Mouse (Mus musculus) heart, embryonic 13.5 days (tissue): ENCODE results near the gene Serpina3f. TPM values are rescaled to one million over a fixed set of nuclear protein-coding genes. Genes with fewer than 3 reads are reported as not detected.
"Not testable (repeated sequence)": the region's sequence is repeated elsewhere in the genome, so short reads cannot be mapped to it uniquely, and the experiment has no call there.

ENCODE experiments used
- ATAC-seq: fragments of 200-750 bp; cut with Nextera tagmentation; 2 replicates; pipeline ENCODE4 v1.8.0; 2017; ENCODE audit warnings: moderate TSS enrichment; ENCODE audit not compliant: insufficient number of reproducible peaks, low FRiP score, low TSS enrichment; ENCODE audit errors: extremely low read depth
- H3K27ac ChIP-seq: fragments of 300-500 bp; sonication (generic); replicated peaks from 2 replicates; pipeline ENCODE4 v1.5.1; 2015; ENCODE audit warnings: moderate library complexity, mild to moderate bottlenecking, inconsistent platforms
- H3K27me3 ChIP-seq: fragments of 300-500 bp; sonication (generic); replicated peaks from 2 replicates; pipeline ENCODE4 v1.6.1; 2015; ENCODE audit warnings: mild to moderate bottlenecking, inconsistent platforms
- H3K36me3 ChIP-seq: fragments of 300-500 bp; sonication (generic); 2 replicates; pipeline ENCODE4 v1.6.1; 2015; ENCODE audit warnings: mild to moderate bottlenecking, inconsistent platforms
- H3K4me1 ChIP-seq: fragments of 300-500 bp; sonication (generic); 2 replicates; pipeline ENCODE4 v1.6.1; 2015; ENCODE audit warnings: inconsistent platforms
- H3K4me2 ChIP-seq: fragments of 300-500 bp; sonication (generic); 2 replicates; pipeline ENCODE4 v1.6.1; 2015; ENCODE audit warnings: inconsistent platforms, mild to moderate bottlenecking, moderate library complexity
- H3K4me3 ChIP-seq: fragments of 300-500 bp; sonication (generic); 2 replicates; pipeline ENCODE4 v1.5.1; 2015; ENCODE audit warnings: moderate library complexity, mild to moderate bottlenecking, inconsistent platforms
- H3K9ac ChIP-seq: fragments of 300-500 bp; sonication (generic); 2 replicates; pipeline ENCODE4 v1.6.1; 2015; ENCODE audit warnings: inconsistent platforms, mild to moderate bottlenecking, moderate library complexity
- H3K9me3 ChIP-seq: fragments of 300-500 bp; sonication (generic); 2 replicates; pipeline ENCODE4 v1.6.1; 2016; ENCODE audit warnings: inconsistent platforms
- WGBS: fragments of 180-500 bp; shearing (Covaris S2); methylation state at CpG from one replicate; pipeline ENCODE4 v1.1.7; 2015; ENCODE audit warnings: mixed read lengths; 5-methylcytosine and 5-hydroxymethylcytosine counted together
- polyA plus RNA-seq: library from polyadenylated mRNA; unstranded; fragments of >200 nt; fragmentation: Nextera tagmentation; extraction: Ambion mirVana; gene quantifications from 2 replicates; pipeline ENCODE4 v1.2.1, GENCODE M21; 2015

The Serpina3f gene
- polyA plus RNA-seq, 1 experiment from 2014 or later: not detected

DNA sequence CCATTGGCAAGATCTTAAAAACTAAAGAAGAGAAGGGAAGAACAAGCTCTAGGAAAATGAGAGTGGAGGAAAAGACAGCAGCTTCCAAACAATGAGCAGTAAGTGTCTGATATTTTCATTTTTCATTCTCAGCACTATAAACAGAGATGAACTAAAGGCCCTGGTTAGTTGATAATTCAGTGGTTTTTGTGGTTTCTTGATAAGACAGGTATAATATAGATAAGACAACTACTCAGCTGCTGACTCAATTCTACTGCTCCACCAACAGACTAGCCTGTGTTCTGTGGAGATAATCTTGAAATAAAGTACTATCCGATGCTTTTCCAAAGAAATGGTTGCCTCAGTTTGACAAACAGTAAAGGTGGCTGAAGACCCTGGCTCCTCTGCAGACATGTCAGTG lies 905 bp downstream of the Serpina3f start:
- no peak overlapping the region for H3K4me3 ChIP-seq
- no peaks in the 10 kb centered on the region for H3K4me1 ChIP-seq
- no peak overlapping the region for H3K4me2 ChIP-seq
- H3K27me3 ChIP-seq: 0 out of 2 replicates have a peak, but pooled peaks cover 3% of the 10 kb centered on the region
- no peak overlapping the region for H3K27ac ChIP-seq
- H3K36me3 ChIP-seq: no peaks in the 10 kb centered on the region
- no peak for ATAC-seq
- H3K9me3 ChIP-seq: no peaks in the 10 kb centered on the region
- 75% methylated on average over 1 of the region's 1 CpGs for WGBS
- no peak overlapping the region for H3K9ac ChIP-seq

DNA sequence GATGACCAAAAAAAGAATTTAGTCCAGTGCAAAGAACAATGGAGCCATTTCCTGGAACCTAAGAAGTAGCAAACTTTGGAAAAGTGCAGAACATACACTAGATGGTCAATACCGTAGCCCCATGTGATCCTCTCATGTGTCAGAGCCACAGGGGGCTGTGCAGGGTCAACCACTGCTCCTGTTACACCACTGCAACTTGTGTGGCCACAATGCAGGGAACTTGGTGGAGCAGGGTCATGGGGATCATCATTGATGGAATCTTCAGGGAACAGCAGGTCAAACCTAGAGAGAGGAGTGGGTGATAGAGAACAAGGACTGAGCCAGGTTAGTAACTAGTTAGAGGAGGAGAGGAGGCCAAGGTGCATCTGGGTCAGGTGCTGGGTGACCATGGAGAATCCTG lies 7.3 kb downstream of the Serpina3f start:
- 50% methylated on average over 1 of the region's 1 CpGs for WGBS

DNA sequence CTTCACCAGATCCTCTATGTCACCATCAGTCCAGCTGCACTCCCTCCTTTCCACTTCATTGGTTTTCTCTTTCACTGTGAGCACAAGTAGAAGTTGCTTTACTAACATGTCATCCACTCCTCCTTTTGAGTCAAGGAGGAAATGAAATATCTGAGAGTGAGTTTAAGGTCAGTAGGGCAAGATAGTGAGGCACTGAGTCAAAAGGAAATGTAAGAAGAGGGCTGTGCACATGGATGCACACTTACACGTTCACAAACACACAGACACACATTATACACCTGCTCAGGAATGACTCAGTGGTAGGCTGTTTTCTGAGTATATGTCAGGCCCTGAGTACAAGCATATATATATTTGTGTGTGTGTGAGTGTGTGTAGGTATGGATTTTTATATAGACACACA lies 9.3 kb downstream of the Serpina3f start:
- Histone ChIP-seq H3K4me3 (no peak overlapping the region), H3K4me2 (no peak overlapping the region), H3K9ac (no peak overlapping the region), H3K27ac (no peak overlapping the region), H3K4me1 (no peaks in the 10 kb centered on the region), H3K36me3 (no peaks in the 10 kb centered on the region), H3K9me3 (no peaks in the 10 kb centered on the region), H3K27me3 (no peaks in the 10 kb centered on the region)
- 43% methylated on average over 1 of the region's 1 CpGs for WGBS
- no peak for ATAC-seq

More for the DNA sequence above, 7.3 kb downstream of the Serpina3f start:
- H3K27ac ChIP-seq: no peak overlapping the region
- H3K4me3 ChIP-seq: no peak overlapping the region
- no peak for ATAC-seq
- H3K4me2 ChIP-seq: no peak overlapping the region
- H3K27me3 ChIP-seq: 0 out of 2 replicates have a peak, but pooled peaks cover under 1% of the 10 kb centered on the region
- no peaks in the 10 kb centered on the region for H3K9me3 ChIP-seq
- H3K36me3 ChIP-seq: no peaks in the 10 kb centered on the region
- H3K4me1 ChIP-seq: no peaks in the 10 kb centered on the region
- H3K9ac ChIP-seq: no peak overlapping the region

DNA sequence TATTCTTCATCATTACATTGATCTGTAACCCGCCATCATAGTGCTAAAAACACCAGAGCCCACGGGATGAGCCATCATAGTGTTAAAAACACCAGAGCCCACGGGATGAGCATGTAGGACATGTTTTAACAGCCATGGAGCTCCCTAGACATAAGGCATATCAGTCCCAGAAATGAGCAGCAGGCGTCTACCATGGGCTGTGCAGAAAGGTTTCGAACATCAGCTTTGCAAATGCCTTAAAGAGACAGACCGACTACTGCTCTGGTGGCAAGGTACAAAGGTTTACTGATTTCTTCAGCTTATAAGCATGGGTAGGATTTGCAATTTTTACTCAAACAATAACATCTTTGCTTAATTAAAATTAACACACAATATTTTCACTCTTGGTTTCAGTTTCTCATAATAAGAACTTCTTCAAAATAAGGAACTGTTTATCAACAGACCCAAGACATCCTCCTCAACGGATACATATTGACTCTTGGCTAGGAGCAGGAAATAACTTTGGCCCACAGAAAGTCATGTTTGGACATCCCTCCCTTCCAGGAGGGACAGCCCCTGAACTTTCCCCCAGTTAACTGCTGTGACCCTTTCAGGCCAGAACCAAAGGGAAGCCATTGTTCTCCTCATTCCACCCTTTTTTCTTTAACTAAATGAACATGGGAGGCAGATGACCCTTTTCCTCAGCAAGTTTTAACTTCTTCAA lies 10.4 kb downstream of the Serpina3f start:
- Histone ChIP-seq H3K9me3 (no peaks in the 10 kb centered on the region), H3K27me3 (no peaks in the 10 kb centered on the region), H3K27ac (no peak overlapping the region), H3K36me3 (no peaks in the 10 kb centered on the region), H3K4me2 (no peak overlapping the region), H3K4me3 (no peak overlapping the region), H3K4me1 (no peaks in the 10 kb centered on the region), H3K9ac (no peak overlapping the region)
- ATAC-seq: no peak
- WGBS: 55% methylated on average over 7 of the region's 7 CpGs

DNA sequence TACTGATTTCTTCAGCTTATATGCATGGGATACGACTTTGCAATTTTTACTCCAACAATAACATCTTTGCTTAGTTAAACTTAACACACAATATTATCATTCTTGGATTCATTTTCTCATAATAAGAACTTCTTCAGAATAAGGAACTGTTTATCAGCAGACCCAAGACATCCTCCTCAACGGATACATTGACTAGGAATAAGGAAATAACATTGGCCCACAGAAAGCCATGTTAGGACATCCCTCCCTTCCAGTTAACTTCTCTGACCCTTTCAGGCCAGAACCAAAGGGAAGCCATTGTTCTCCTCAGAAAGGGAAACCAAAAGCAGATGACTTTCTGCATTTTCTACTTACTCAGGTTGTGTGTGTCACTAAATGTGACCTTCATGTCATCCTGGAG lies 16.4 kb downstream of the Serpina3f start:
- whole genome bisulfite sequencing: 49% methylated on average over 2 of the region's 2 CpGs
- Histone ChIP-seq H3K4me2 (no peak overlapping the region), H3K9me3 (no peaks in the 10 kb centered on the region), H3K27ac (no peak overlapping the region), H3K4me3 (no peak overlapping the region), H3K27me3 (no peaks in the 10 kb centered on the region), H3K9ac (no peak overlapping the region), H3K36me3 (no peaks in the 10 kb centered on the region), H3K4me1 (no peaks in the 10 kb centered on the region)
- ATAC-seq: no peak

DNA sequence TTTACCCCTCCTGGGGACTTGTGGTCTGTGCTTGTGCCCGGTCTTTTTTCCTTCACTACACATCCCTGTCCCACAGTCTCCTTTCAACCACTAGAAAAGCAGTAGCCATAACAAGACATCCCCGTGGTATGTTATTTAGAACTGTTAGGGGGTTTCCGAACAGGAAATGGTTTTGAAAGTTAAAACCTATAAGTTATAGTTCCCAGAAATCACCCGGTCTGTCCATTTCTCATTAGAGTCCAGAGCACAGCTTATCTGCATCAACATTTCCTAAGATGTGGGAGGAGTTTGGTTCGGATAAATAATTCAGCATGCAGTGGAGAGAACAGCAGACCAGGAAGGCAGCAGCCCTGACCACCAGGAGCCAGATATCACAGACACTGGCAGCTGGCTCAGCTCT lies 21.6 kb downstream of the Serpina3f start, which contains the start of gene Serpina3g:
TSS of gene Serpina3g (plus strand) at position 331 of the 400 bp plus-strand sequence.
- H3K9me3 ChIP-seq: no peaks in the 10 kb centered on the region
- H3K36me3 ChIP-seq: no peaks in the 10 kb centered on the region
- no peak within 1 kb of the TSS for H3K4me2 ChIP-seq
- no peak within 1 kb of the TSS for H3K4me3 ChIP-seq
- no peak within 1 kb of the TSS for H3K9ac ChIP-seq
- WGBS: 49% methylated on average over 5 of the region's 5 CpGs
- no peak within 1 kb of the TSS for H3K27ac ChIP-seq
- H3K4me1 ChIP-seq: no peaks in the 10 kb centered on the region
- ATAC-seq: no peak
- H3K27me3 ChIP-seq: no peaks in the 10 kb centered on the region

DNA sequence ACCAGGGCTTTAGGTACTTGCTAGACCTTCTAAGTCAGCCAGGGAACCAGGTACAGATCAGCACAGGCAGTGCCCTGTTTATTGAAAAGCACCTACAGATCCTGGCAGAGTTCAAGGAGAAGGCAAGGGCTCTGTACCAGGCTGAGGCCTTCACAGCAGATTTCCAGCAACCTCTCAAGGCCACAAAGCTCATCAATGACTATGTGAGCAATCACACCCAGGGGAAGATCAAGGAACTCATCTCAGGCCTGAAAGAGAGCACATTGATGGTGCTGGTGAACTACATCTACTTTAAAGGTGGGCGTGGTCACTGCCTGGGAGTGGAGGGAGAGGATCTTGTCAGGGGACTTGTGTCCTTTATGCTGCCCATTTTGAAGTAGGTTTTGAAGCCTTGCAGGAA lies 23.7 kb downstream of the Serpina3f start:
- H3K36me3 ChIP-seq, H3K4me1 ChIP-seq, H3K9ac ChIP-seq, H3K27ac ChIP-seq, H3K4me2 ChIP-seq, ATAC-seq, H3K4me3 ChIP-seq, H3K27me3 ChIP-seq, H3K9me3 ChIP-seq: not testable (repeated sequence)
- WGBS: 81% methylated on average over 1 of the region's 1 CpGs

DNA sequence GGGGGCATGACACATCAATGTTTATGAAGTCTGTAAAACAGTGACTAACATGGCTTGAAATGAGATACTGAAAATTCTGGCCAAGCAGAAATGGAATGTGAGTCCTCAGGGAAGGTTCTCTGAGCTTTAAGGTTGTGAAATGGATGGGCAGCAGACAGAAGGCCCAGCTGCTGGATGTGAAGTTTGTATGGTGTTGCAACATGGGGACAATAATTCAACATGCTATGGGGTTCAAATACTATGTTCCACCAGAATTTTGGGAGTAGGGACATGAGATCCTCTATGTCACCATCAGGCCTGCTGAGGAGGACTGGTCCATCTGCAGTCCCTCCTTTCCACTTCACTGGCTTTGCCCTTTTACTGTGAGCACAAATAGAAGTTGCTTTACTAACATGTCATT lies 29.0 kb downstream of the Serpina3f start:
- Histone ChIP-seq H3K4me3 (no peak overlapping the region), H3K27ac (no peak overlapping the region), H3K27me3 (no peaks in the 10 kb centered on the region), H3K36me3 (no peaks in the 10 kb centered on the region), H3K9ac (no peak overlapping the region), H3K4me1 (no peaks in the 10 kb centered on the region), H3K9me3 (no peaks in the 10 kb centered on the region), H3K4me2 (no peak overlapping the region)
- ATAC-seq: no peak

DNA sequence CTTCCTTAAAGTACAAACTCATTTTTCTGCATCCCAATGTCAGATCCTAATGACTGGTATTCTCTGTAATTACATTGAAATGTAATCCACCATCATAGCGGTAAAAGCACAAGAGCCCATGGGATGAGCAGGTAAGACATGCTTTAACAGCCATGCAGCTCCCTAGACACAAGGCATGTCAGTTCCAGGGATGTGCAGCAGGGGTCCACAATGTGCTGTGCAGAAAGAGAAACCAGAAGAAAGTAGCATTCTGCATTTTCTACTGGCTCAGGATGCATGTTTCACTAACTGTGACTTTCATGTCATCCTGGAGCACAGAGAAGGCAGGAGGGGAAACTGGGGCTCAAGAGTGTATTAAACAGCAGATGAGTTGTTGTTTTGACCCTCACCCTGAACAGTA lies 30.7 kb downstream of the Serpina3f start:
- no peak for ATAC-seq
- H3K4me1 ChIP-seq: no peaks in the 10 kb centered on the region
- no peaks in the 10 kb centered on the region for H3K9me3 ChIP-seq
- no peak overlapping the region for H3K9ac ChIP-seq
- H3K27me3 ChIP-seq: no peaks in the 10 kb centered on the region
- WGBS: 80% methylated on average over 1 of the region's 1 CpGs
- H3K27ac ChIP-seq: no peak overlapping the region
- no peak overlapping the region for H3K4me3 ChIP-seq
- H3K36me3 ChIP-seq: no peaks in the 10 kb centered on the region
- no peak overlapping the region for H3K4me2 ChIP-seq

DNA sequence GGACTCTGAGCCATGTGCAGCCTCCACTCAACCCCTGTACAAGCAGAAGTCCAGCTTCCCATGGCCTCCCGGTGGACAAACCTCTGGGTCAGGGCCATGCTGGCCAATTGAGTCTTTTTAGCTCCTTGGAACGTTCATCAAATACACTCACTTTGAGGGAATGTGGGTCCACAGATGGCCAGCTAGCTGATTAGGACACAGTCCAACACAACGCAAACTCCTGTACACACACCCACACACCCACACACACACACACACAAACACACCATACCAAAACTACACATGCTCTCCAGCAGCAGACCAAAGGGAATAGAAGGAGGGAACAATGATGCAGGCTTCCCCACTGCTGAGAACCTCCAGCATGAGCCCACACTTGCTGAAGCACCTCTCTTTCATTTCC lies 31.3 kb downstream of the Serpina3f start:
- Histone ChIP-seq H3K4me3 (no peak overlapping the region), H3K27ac (no peak overlapping the region), H3K4me2 (no peak overlapping the region), H3K4me1 (no peaks in the 10 kb centered on the region), H3K27me3 (no peaks in the 10 kb centered on the region), H3K36me3 (no peaks in the 10 kb centered on the region), H3K9me3 (no peaks in the 10 kb centered on the region), H3K9ac (no peak overlapping the region)
- ATAC-seq: no peak
- WGBS: 69% methylated on average over 3 of the region's 3 CpGs

DNA sequence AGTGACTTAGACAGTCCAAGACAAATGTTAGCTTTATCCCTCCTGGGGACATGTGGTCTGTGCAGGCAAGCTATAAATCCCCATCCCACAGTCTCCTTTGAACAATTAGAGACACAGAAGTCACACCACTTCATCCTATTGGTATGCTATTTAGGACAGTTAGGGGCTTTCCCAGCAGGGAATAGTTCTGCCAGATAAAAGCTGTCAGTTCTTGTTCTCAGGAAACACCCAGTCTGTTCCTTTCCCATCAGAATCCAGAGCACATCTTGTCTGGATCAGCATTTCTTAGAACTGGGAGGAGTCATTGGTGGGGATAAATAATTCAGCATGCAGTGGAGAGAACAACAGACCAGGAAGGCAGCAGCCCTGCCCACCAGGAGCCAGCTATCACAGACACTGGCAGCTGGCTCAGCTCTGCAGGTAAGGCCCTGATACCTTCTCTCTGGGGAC lies 33.2 kb downstream of the Serpina3f start:
- H3K36me3 ChIP-seq: no peaks in the 10 kb centered on the region
- H3K27me3 ChIP-seq: no peaks in the 10 kb centered on the region
- H3K4me1 ChIP-seq: no peaks in the 10 kb centered on the region
- no peak overlapping the region for H3K4me3 ChIP-seq
- ATAC-seq: no peak
- no peaks in the 10 kb centered on the region for H3K9me3 ChIP-seq
- H3K4me2 ChIP-seq: no peak overlapping the region
- no peak overlapping the region for H3K27ac ChIP-seq
- H3K9ac ChIP-seq: no peak overlapping the region

DNA sequence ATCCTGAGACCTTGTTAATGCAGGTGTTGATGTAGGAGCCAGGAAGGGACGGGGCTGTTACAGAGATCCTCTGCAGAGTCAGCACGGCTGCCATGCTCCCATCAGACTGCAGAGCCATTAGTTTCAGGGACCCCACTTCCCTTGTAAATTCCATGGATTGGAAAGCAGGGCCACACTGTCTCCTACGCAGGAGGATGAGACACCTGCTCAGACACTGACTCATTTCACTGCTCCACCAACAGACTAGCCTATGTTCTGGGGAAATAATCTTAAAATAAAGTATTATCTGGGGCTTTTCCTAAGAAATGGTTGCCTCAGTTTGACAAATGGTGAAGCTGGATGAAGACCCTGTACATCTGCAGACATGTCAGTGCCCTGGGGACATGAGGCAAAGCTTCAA lies 33.9 kb downstream of the Serpina3f start:
- no peak for ATAC-seq
- Histone ChIP-seq H3K4me1 (no peaks in the 10 kb centered on the region), H3K27me3 (no peaks in the 10 kb centered on the region), H3K4me3 (no peak overlapping the region), H3K4me2 (no peak overlapping the region), H3K36me3 (no peaks in the 10 kb centered on the region), H3K27ac (no peak overlapping the region), H3K9ac (no peak overlapping the region), H3K9me3 (no peaks in the 10 kb centered on the region)
- 56% methylated on average over 3 of the region's 3 CpGs for WGBS
